Mouse (Mus musculus): ENCODE results near the gene Gm28038. TPM values are rescaled to one million over a fixed set of nuclear protein-coding genes. Genes with fewer than 3 reads are reported as not detected.

The Gm28038 gene
- polyA plus RNA-seq, 1 experiment from 2014 or later: not detected

GRCm38 (mm10) chr2:30299525-30299924, 18.7 kb downstream of the Gm28038 start:
- H3K9ac ChIP-seq (ENCODE audit: low read length): no peak overlapping the region
- H3K36me3 ChIP-seq (ENCODE audit: control insufficient read depth, insufficient read depth, low read length): peaks cover 19% of the 10 kb centered on the region; the same call in 1 of the 2 replicates
- no peaks in the 10 kb centered on the region for H3K27me3 ChIP-seq (ENCODE audit: control insufficient read depth, insufficient read depth, low read length)
- no peak overlapping the region for H3K27ac ChIP-seq (ENCODE audit: low read depth, low read length)
- H3K4me3 ChIP-seq (ENCODE audit: low read depth, low read length): no peak overlapping the region
- H3K4me1 ChIP-seq (ENCODE audit: control insufficient read depth, insufficient read depth, low read length): no peaks in the 10 kb centered on the region
- no peak for DNase-seq (ENCODE audit: low spot score, missing footprints)
- no peak for ATAC-seq (ENCODE audit: low FRiP score)
- no peak overlapping the region for H3K4me2 ChIP-seq
- WGBS: 90% methylated on average over 3 of the region's 3 CpGs
- H3K9me3 ChIP-seq (ENCODE audit: control insufficient read depth, low read length): no peaks in the 10 kb centered on the region

DNA sequence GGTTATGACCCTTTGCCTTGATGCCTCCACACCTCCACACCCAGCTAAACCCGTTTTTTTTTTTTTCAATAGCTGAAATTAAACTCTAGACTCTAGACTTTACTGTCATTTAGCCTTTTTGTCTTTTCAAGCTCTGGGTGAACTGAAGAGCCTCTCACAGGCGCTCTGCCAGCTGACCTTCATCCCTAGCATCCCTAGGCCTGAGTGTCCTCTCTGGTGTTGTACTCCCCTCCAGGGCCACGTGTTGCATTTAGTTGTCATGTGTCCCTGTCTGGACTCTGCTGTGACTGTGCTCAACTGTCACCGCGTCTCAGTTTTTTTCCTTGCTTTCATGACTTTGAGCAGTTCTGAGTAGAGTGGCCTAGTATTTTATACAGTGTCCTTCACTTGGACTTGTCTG, 19.1 kb downstream of the Gm28038 start:
- DNase-seq (ENCODE audit: low spot score, missing footprints): no peak
- Histone ChIP-seq H3K9ac (ENCODE audit: low read length) (no peak overlapping the region), H3K27me3 (ENCODE audit: control insufficient read depth, insufficient read depth, low read length) (no peaks in the 10 kb centered on the region), H3K9me3 (ENCODE audit: control insufficient read depth, low read length) (no peaks in the 10 kb centered on the region), H3K4me1 (ENCODE audit: control insufficient read depth, insufficient read depth, low read length) (no peaks in the 10 kb centered on the region), H3K36me3 (ENCODE audit: control insufficient read depth, insufficient read depth, low read length) (peaks cover 23% of the 10 kb centered on the region), H3K27ac (ENCODE audit: low read depth, low read length) (no peak overlapping the region), H3K4me2 (no peak overlapping the region), H3K4me3 (ENCODE audit: low read depth, low read length) (no peak overlapping the region)
- 94% methylated on average over 5 of the region's 5 CpGs for WGBS
- no peak for ATAC-seq (ENCODE audit: low FRiP score)

DNA sequence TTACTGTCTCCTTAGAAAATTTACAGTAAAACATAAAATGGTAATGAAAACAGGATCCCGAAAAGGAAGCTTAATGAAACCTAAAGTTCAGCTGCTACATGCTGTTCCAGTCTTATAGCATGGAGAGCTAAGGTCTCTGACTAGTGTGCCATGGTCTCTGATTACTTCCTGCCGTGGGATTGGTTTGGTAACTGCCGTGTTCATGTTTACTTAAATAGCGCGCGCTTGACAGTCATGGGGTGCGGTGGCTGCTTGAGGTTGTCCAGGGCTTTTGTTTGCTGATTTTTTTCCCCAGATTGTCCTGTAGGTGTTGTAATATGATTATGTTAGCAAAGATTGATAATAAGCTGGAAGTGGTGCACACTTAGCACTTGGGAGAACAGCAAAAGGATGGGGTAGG, 25.2 kb downstream of the Gm28038 start:
- H3K4me1 ChIP-seq (ENCODE audit: control insufficient read depth, insufficient read depth, low read length): no peaks in the 10 kb centered on the region
- H3K27ac ChIP-seq (ENCODE audit: low read depth, low read length): no peak overlapping the region
- H3K9ac ChIP-seq (ENCODE audit: low read length): no peak overlapping the region
- peaks cover 55% of the 10 kb centered on the region for H3K36me3 ChIP-seq (ENCODE audit: control insufficient read depth, insufficient read depth, low read length)
- DNase-seq (ENCODE audit: low spot score, missing footprints) (no peak), ATAC-seq (ENCODE audit: low FRiP score) (no peak)
- 95% methylated on average over 7 of the region's 7 CpGs for WGBS
- no peak overlapping the region for H3K4me2 ChIP-seq
- H3K27me3 ChIP-seq (ENCODE audit: control insufficient read depth, insufficient read depth, low read length): no peaks in the 10 kb centered on the region
- H3K4me3 ChIP-seq (ENCODE audit: low read depth, low read length): no peak overlapping the region
- no peaks in the 10 kb centered on the region for H3K9me3 ChIP-seq (ENCODE audit: control insufficient read depth, low read length)

GRCm38 (mm10) chr2:30309351-30309750, 28.5 kb downstream of the Gm28038 start:
- Histone ChIP-seq H3K9me3 (ENCODE audit: control insufficient read depth, low read length) (no peaks in the 10 kb centered on the region), H3K9ac (ENCODE audit: low read length) (no peak overlapping the region), H3K27me3 (ENCODE audit: control insufficient read depth, insufficient read depth, low read length) (no peaks in the 10 kb centered on the region), H3K4me3 (ENCODE audit: low read depth, low read length) (no peak overlapping the region), H3K4me1 (ENCODE audit: control insufficient read depth, insufficient read depth, low read length) (no peaks in the 10 kb centered on the region), H3K36me3 (ENCODE audit: control insufficient read depth, insufficient read depth, low read length) (peaks cover 55% of the 10 kb centered on the region), H3K4me2 (no peak overlapping the region), H3K27ac (ENCODE audit: low read depth, low read length) (no peak overlapping the region)
- ATAC-seq (ENCODE audit: low FRiP score): no peak
- WGBS: 86% methylated on average over 3 of the region's 3 CpGs
- no peak for DNase-seq (ENCODE audit: low spot score, missing footprints)

GRCm38 (mm10) chr2:30311481-30311880, 30.6 kb downstream of the Gm28038 start:
- 95% methylated on average over 2 of the region's 2 CpGs for WGBS
- Histone ChIP-seq H3K27me3 (ENCODE audit: control insufficient read depth, insufficient read depth, low read length) (no peaks in the 10 kb centered on the region), H3K36me3 (ENCODE audit: control insufficient read depth, insufficient read depth, low read length) (peaks cover 48% of the 10 kb centered on the region), H3K9me3 (ENCODE audit: control insufficient read depth, low read length) (no peaks in the 10 kb centered on the region), H3K27ac (ENCODE audit: low read depth, low read length) (no peak overlapping the region), H3K4me1 (ENCODE audit: control insufficient read depth, insufficient read depth, low read length) (no peaks in the 10 kb centered on the region), H3K9ac (ENCODE audit: low read length) (no peak overlapping the region), H3K4me3 (ENCODE audit: low read depth, low read length) (no peak overlapping the region), H3K4me2 (no peak overlapping the region)
- ATAC-seq (ENCODE audit: low FRiP score) (no peak), DNase-seq (ENCODE audit: low spot score, missing footprints) (no peak)

DNA sequence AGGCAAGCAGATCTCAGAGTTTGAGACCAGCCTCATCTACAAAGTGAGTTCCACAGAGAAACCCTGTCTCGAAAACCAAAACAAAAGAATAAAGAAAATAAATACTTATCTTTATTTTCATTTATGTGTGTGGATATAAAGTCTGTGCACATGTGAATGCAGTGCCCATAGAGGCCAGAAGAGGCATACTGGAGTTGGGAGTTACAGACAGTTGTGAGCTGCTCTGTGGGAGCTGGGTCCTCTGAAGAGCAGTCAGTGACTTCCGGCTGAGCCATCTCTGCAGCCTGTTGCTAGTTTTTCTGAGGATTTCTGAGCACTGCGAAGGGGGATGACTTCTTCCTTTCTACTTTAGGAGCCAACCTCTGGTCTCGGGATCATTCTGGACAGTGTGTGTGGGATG, 35.3 kb downstream of the Gm28038 start:
- no peaks in the 10 kb centered on the region for H3K4me1 ChIP-seq (ENCODE audit: control insufficient read depth, insufficient read depth, low read length)
- H3K27me3 ChIP-seq (ENCODE audit: control insufficient read depth, insufficient read depth, low read length): no peaks in the 10 kb centered on the region
- DNase-seq (ENCODE audit: low spot score, missing footprints): no peak
- no peak overlapping the region for H3K4me3 ChIP-seq (ENCODE audit: low read depth, low read length)
- H3K4me2 ChIP-seq: no peak overlapping the region
- H3K9ac ChIP-seq (ENCODE audit: low read length): no peak overlapping the region
- ATAC-seq (ENCODE audit: low FRiP score): no peak
- H3K36me3 ChIP-seq (ENCODE audit: control insufficient read depth, insufficient read depth, low read length): peaks cover 36% of the 10 kb centered on the region
- no peak overlapping the region for H3K27ac ChIP-seq (ENCODE audit: low read depth, low read length)
- no peaks in the 10 kb centered on the region for H3K9me3 ChIP-seq (ENCODE audit: control insufficient read depth, low read length)
- WGBS: 92% methylated on average over 4 of the region's 4 CpGs

DNA sequence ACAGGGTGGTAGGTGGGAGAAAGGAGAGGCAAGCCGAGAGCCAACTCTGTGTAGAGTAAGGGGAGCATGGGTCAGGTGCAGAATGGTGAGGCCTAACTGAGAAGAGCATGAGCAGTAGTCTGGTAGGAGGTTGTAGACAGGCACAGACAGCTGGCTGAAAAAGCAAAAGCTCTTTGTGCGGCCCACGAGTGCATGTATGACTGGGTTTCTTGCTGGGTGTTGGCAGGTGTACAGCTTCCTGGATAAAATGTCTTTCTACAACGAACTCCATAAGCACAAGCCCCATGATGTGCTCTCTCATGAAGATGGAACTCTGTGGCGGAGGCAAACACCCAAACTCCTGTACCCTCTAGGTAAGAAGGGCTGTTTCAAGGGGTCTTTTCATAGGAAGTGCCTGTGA, 36.1 kb downstream of the Gm28038 start:
- 96% methylated on average over 5 of the region's 5 CpGs for WGBS
- H3K36me3 ChIP-seq (ENCODE audit: control insufficient read depth, insufficient read depth, low read length): peaks cover 35% of the 10 kb centered on the region
- no peaks in the 10 kb centered on the region for H3K9me3 ChIP-seq (ENCODE audit: control insufficient read depth, low read length)
- H3K9ac ChIP-seq (ENCODE audit: low read length): no peak overlapping the region
- no peak overlapping the region for H3K4me3 ChIP-seq (ENCODE audit: low read depth, low read length)
- no peak overlapping the region for H3K4me2 ChIP-seq
- DNase-seq (ENCODE audit: low spot score, missing footprints) (no peak), ATAC-seq (ENCODE audit: low FRiP score) (no peak)
- no peaks in the 10 kb centered on the region for H3K4me1 ChIP-seq (ENCODE audit: control insufficient read depth, insufficient read depth, low read length)
- H3K27me3 ChIP-seq (ENCODE audit: control insufficient read depth, insufficient read depth, low read length): no peaks in the 10 kb centered on the region
- H3K27ac ChIP-seq (ENCODE audit: low read depth, low read length): no peak overlapping the region

- Histone ChIP-seq H3K36me3 (ENCODE audit: control insufficient read depth, insufficient read depth, low read length) (peaks cover 43% of the 10 kb centered on the region), H3K27me3 (ENCODE audit: control insufficient read depth, insufficient read depth, low read length) (no peaks in the 10 kb centered on the region), H3K27ac (ENCODE audit: low read depth, low read length) (no peak overlapping the region), H3K4me1 (ENCODE audit: control insufficient read depth, insufficient read depth, low read length) (no peaks in the 10 kb centered on the region), H3K4me2 (no peak overlapping the region), H3K9me3 (ENCODE audit: control insufficient read depth, low read length) (no peaks in the 10 kb centered on the region), H3K9ac (ENCODE audit: low read length) (no peak overlapping the region), H3K4me3 (ENCODE audit: low read depth, low read length) (no peak overlapping the region)
- DNase-seq (ENCODE audit: low spot score, missing footprints) (no peak), ATAC-seq (ENCODE audit: low FRiP score) (no peak)
- WGBS: 88% methylated on average over 4 of the region's 4 CpGs
Observed at GRCm38 (mm10) chr2:30319260-30319659, 38.4 kb downstream of the Gm28038 start.

DNA sequence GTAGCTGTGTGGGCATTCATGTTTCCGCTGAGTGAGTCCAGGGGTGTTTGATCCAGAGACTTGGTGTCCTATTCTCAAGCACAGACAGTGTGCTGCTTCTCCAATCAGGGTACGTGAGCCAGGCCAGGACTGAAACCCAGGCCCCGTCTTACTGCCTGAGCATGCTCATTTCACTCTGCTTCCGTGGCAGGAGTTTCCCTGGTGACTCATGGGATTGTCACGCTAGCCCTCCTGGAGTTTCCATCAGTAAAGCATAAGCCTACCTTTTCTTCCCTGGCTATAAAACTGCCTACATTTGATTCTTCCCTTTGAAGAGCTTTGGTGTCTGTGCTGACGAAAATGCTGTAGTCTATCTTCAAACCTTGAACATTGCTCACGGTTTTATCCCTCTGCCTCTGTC, 42.3 kb downstream of the Gm28038 start:
- H3K27me3 ChIP-seq (ENCODE audit: control insufficient read depth, insufficient read depth, low read length): no peaks in the 10 kb centered on the region
- H3K4me2 ChIP-seq: no peak overlapping the region
- no peak overlapping the region for H3K27ac ChIP-seq (ENCODE audit: low read depth, low read length)
- no peaks in the 10 kb centered on the region for H3K9me3 ChIP-seq (ENCODE audit: control insufficient read depth, low read length)
- DNase-seq (ENCODE audit: low spot score, missing footprints) (no peak), ATAC-seq (ENCODE audit: low FRiP score) (no peak)
- no peaks in the 10 kb centered on the region for H3K4me1 ChIP-seq (ENCODE audit: control insufficient read depth, insufficient read depth, low read length)
- H3K36me3 ChIP-seq (ENCODE audit: control insufficient read depth, insufficient read depth, low read length): peaks cover 29% of the 10 kb centered on the region
- H3K9ac ChIP-seq (ENCODE audit: low read length): no peak overlapping the region
- H3K4me3 ChIP-seq (ENCODE audit: low read depth, low read length): no peak overlapping the region
- 87% methylated on average over 7 of the region's 7 CpGs for WGBS

GRCm38 (mm10) chr2:30325296-30325695, 44.5 kb downstream of the Gm28038 start:
- H3K27me3 ChIP-seq (ENCODE audit: control insufficient read depth, insufficient read depth, low read length): no peaks in the 10 kb centered on the region
- no peak overlapping the region for H3K27ac ChIP-seq (ENCODE audit: low read depth, low read length)
- DNase-seq (ENCODE audit: low spot score, missing footprints): no peak
- no peaks in the 10 kb centered on the region for H3K4me1 ChIP-seq (ENCODE audit: control insufficient read depth, insufficient read depth, low read length)
- no peak overlapping the region for H3K9ac ChIP-seq (ENCODE audit: low read length)
- no peaks in the 10 kb centered on the region for H3K9me3 ChIP-seq (ENCODE audit: control insufficient read depth, low read length)
- WGBS: 96% methylated on average over 5 of the region's 5 CpGs
- no peak overlapping the region for H3K4me3 ChIP-seq (ENCODE audit: low read depth, low read length)
- H3K4me2 ChIP-seq: no peak overlapping the region
- H3K36me3 ChIP-seq (ENCODE audit: control insufficient read depth, insufficient read depth, low read length): peaks cover 36% of the 10 kb centered on the region
- ATAC-seq (ENCODE audit: low FRiP score): no peak

All from midbrain, embryonic 11.5 days (tissue).